Mouse (Mus musculus): Measurements from ENCODE around the gene Abhd15. TPM values are rescaled to one million over a fixed set of nuclear protein-coding genes. Genes with fewer than 3 reads are reported as not detected.

Abhd15 gene
- polyA plus RNA-seq, 2 experiments, result 0.50 to 1.5 TPM

- no peak for DNase-seq (ENCODE audit: low spot score)
- H3K9ac ChIP-seq (ENCODE audit: low read depth, low read length, severe bottlenecking), result no peak overlapping the region
- no peak overlapping the region for H3K27ac ChIP-seq (replicated peaks; ENCODE audit: low read depth, low read length)
- no peak for TF ChIP-seq POLR2A (IDR thresholded peaks at IDR 0.05; ENCODE audit: borderline replicate concordance, extremely low read depth, insufficient read depth, insufficient read length)
- H3K4me1 ChIP-seq (ENCODE audit: control insufficient read depth, insufficient read depth, low read length), result peaks cover 9% of the 10 kb centered on the region
- no peaks in the 10 kb centered on the region for H3K27me3 ChIP-seq (ENCODE audit: control insufficient read depth, insufficient read depth, low read length)
- WGBS, result 87% methylated on average over 14 of the region's 14 CpGs
- no peak for ATAC-seq (ENCODE audit: low FRiP score, low read depth)
- peaks cover 83% of the 10 kb centered on the region for H3K36me3 ChIP-seq (ENCODE audit: control insufficient read depth, insufficient read depth, low read length)
- H3K4me2 ChIP-seq (replicated peaks; ENCODE audit: low read depth, low read length, severe bottlenecking), result no peak overlapping the region
- no peaks in the 10 kb centered on the region for H3K9me3 ChIP-seq (ENCODE audit: control insufficient read depth, low read length)
- H3K4me3 ChIP-seq (replicated peaks; ENCODE audit: low read length), result no peak overlapping the region
Measured at GRCm38 (mm10) chr11:77506273-77506672, 8.6 kb upstream of the Abhd15 start.

- no peak overlapping the region for H3K9ac ChIP-seq (ENCODE audit: low read depth, low read length, severe bottlenecking)
- H3K27me3 ChIP-seq (ENCODE audit: control insufficient read depth, insufficient read depth, low read length), result no peaks in the 10 kb centered on the region
- no peak for TF ChIP-seq POLR2A (IDR thresholded peaks at IDR 0.05; ENCODE audit: borderline replicate concordance, extremely low read depth, insufficient read depth, insufficient read length)
- peaks cover 80% of the 10 kb centered on the region for H3K36me3 ChIP-seq (ENCODE audit: control insufficient read depth, insufficient read depth, low read length)
- 73% methylated on average over 6 of the region's 6 CpGs for WGBS
- no peak for ATAC-seq (ENCODE audit: low FRiP score, low read depth)
- H3K27ac ChIP-seq (replicated peaks; ENCODE audit: low read depth, low read length), result no peak overlapping the region
- H3K9me3 ChIP-seq (ENCODE audit: control insufficient read depth, low read length), result no peaks in the 10 kb centered on the region
- H3K4me2 ChIP-seq (replicated peaks; ENCODE audit: low read depth, low read length, severe bottlenecking), result no peak overlapping the region
- DNase-seq (ENCODE audit: low spot score), result no peak
- H3K4me3 ChIP-seq (replicated peaks; ENCODE audit: low read length), result no peak overlapping the region
- peaks cover 13% of the 10 kb centered on the region for H3K4me1 ChIP-seq (ENCODE audit: control insufficient read depth, insufficient read depth, low read length)
Measured at GRCm38 (mm10) chr11:77506941-77507340, 8.0 kb upstream of the Abhd15 start.

GRCm38 (mm10) chr11:77507426-77507825 is 7.5 kb upstream of the Abhd15 start:
- WGBS, result 69% methylated on average over 4 of the region's 4 CpGs

GRCm38 (mm10) chr11:77508068-77509021 is 6.6 kb upstream of the Abhd15 start:
- H3K4me3 ChIP-seq (replicated peaks; ENCODE audit: low read length), result peak overlapping the region; percentile 38
- no peaks in the 10 kb centered on the region for H3K9me3 ChIP-seq (ENCODE audit: control insufficient read depth, low read length)
- ATAC-seq (ENCODE audit: low FRiP score, low read depth), result peak; percentile 72
- peak overlapping the region; percentile 53 for H3K9ac ChIP-seq (ENCODE audit: low read depth, low read length, severe bottlenecking)
- WGBS, result 17% methylated on average over 39 of the region's 49 CpGs
- peaks cover 18% of the 10 kb centered on the region for H3K4me1 ChIP-seq (ENCODE audit: control insufficient read depth, insufficient read depth, low read length)
- peak overlapping the region; percentile 75 for H3K4me2 ChIP-seq (replicated peaks; ENCODE audit: low read depth, low read length, severe bottlenecking)
- H3K36me3 ChIP-seq (ENCODE audit: control insufficient read depth, insufficient read depth, low read length), result peaks cover 66% of the 10 kb centered on the region
- no peak for TF ChIP-seq POLR2A (IDR thresholded peaks at IDR 0.05; ENCODE audit: borderline replicate concordance, extremely low read depth, insufficient read depth, insufficient read length)
- DNase-seq (ENCODE audit: low spot score), result peak; percentile 81
- H3K27me3 ChIP-seq (ENCODE audit: control insufficient read depth, insufficient read depth, low read length), result no peaks in the 10 kb centered on the region
- peak overlapping the region; percentile 63; the same call in 1 of the 2 replicates for H3K27ac ChIP-seq (replicated peaks; ENCODE audit: low read depth, low read length)

More at GRCm38 (mm10) chr11:77507426-77507825, 7.5 kb upstream of the Abhd15 start:
- H3K9me3 ChIP-seq (ENCODE audit: control insufficient read depth, low read length), result no peaks in the 10 kb centered on the region
- H3K27me3 ChIP-seq (ENCODE audit: control insufficient read depth, insufficient read depth, low read length), result no peaks in the 10 kb centered on the region
- TF ChIP-seq POLR2A (IDR thresholded peaks at IDR 0.05; ENCODE audit: borderline replicate concordance, extremely low read depth, insufficient read depth, insufficient read length), result no peak
- H3K9ac ChIP-seq (ENCODE audit: low read depth, low read length, severe bottlenecking), result no peak overlapping the region
- H3K4me1 ChIP-seq (ENCODE audit: control insufficient read depth, insufficient read depth, low read length), result peaks cover 17% of the 10 kb centered on the region
- H3K27ac ChIP-seq (replicated peaks; ENCODE audit: low read depth, low read length), result no peak overlapping the region
- ATAC-seq (ENCODE audit: low FRiP score, low read depth) (no peak), DNase-seq (ENCODE audit: low spot score) (no peak)
- H3K4me3 ChIP-seq (replicated peaks; ENCODE audit: low read length), result no peak overlapping the region
- no peak overlapping the region for H3K4me2 ChIP-seq (replicated peaks; ENCODE audit: low read depth, low read length, severe bottlenecking)
- peaks cover 76% of the 10 kb centered on the region for H3K36me3 ChIP-seq (ENCODE audit: control insufficient read depth, insufficient read depth, low read length)

- no peaks in the 10 kb centered on the region for H3K9me3 ChIP-seq (ENCODE audit: control insufficient read depth, low read length)
- WGBS, result 82% methylated on average over 5 of the region's 5 CpGs
- peaks cover 36% of the 10 kb centered on the region for H3K36me3 ChIP-seq (ENCODE audit: control insufficient read depth, insufficient read depth, low read length)
- H3K27ac ChIP-seq (replicated peaks; ENCODE audit: low read depth, low read length), result no peak overlapping the region
- 0 out of 2 replicates have a peak overlapping the region, but pooled peaks have one; percentile 58 for H3K4me3 ChIP-seq (replicated peaks; ENCODE audit: low read length)
- DNase-seq (ENCODE audit: low spot score), result no peak
- no peak overlapping the region for H3K9ac ChIP-seq (ENCODE audit: low read depth, low read length, severe bottlenecking)
- no peak overlapping the region for H3K4me2 ChIP-seq (replicated peaks; ENCODE audit: low read depth, low read length, severe bottlenecking)
- H3K27me3 ChIP-seq (ENCODE audit: control insufficient read depth, insufficient read depth, low read length), result peaks cover 24% of the 10 kb centered on the region
- no peak for ATAC-seq (ENCODE audit: low FRiP score, low read depth)
- no peak for TF ChIP-seq POLR2A (IDR thresholded peaks at IDR 0.05; ENCODE audit: borderline replicate concordance, extremely low read depth, insufficient read depth, insufficient read length)
- H3K4me1 ChIP-seq (ENCODE audit: control insufficient read depth, insufficient read depth, low read length), result peaks cover 41% of the 10 kb centered on the region
Measured at GRCm38 (mm10) chr11:77511336-77511735, 3.6 kb upstream of the Abhd15 start.
